23 mouse cellular contexts compared by ENCODE assay signal in genomic region chr6:90324026-90324425, GRCm38 (mm10). TPM values are rescaled to one million over a fixed set of nuclear protein-coding genes. Genes with fewer than 3 reads are reported as not detected.
DNase-seq lines count a peak whose midpoint lies in the region; ATAC-seq and TF ChIP-seq lines count a peak whose summit lies in the region.
"Had no signal": no experiment of that assay in that cellular context is flagged by ENCODE, and none has a peak within 500 bp of the region (broad histone marks: within the 10 kb centered on the region; RNA-seq: fewer than 3 reads in every experiment).

No protein-coding gene starts in this region.

- no peaks in the 10 kb centered on the region for H3K36me3 ChIP-seq in heart, embryonic 11.5 days (ENCODE audit: control insufficient read depth, insufficient read depth, low read length)
- H3K36me3 ChIP-seq in midbrain, embryonic 14.5 days (ENCODE audit: control insufficient read depth, insufficient read depth, low read length), result no peaks in the 10 kb centered on the region
- no peaks in the 10 kb centered on the region for H3K36me3 ChIP-seq in midbrain, embryonic 16.5 days (ENCODE audit: control insufficient read depth, insufficient read depth, low read length)
- no peaks in the 10 kb centered on the region for H3K36me3 ChIP-seq in liver, embryonic 11.5 days (ENCODE audit: control insufficient read depth, insufficient read depth, low read length)
- H3K36me3 ChIP-seq in liver, postnatal 0 days (replicated peaks; ENCODE audit: insufficient read depth, low read length), result no peaks in the 10 kb centered on the region
- H3K36me3 ChIP-seq: hindbrain, embryonic 12.5 days; lung, embryonic 15.5 days; stomach, embryonic 15.5 days had no signal

- no peaks in the 10 kb centered on the region for H3K9me3 ChIP-seq in heart, embryonic 11.5 days (replicated peaks; ENCODE audit: control insufficient read depth, low read length)
- H3K9me3 ChIP-seq in midbrain, embryonic 14.5 days (ENCODE audit: control insufficient read depth, low read length), result no peaks in the 10 kb centered on the region
- H3K9me3 ChIP-seq in midbrain, embryonic 16.5 days (replicated peaks; ENCODE audit: control insufficient read depth, low read length, poor library complexity, severe bottlenecking), result no peaks in the 10 kb centered on the region
- no peaks in the 10 kb centered on the region for H3K9me3 ChIP-seq in liver, embryonic 11.5 days (ENCODE audit: control insufficient read depth, low read length)
- no peaks in the 10 kb centered on the region for H3K9me3 ChIP-seq in liver, postnatal 0 days (ENCODE audit: low read length)
- H3K9me3 ChIP-seq: hindbrain, embryonic 12.5 days; lung, embryonic 15.5 days; stomach, embryonic 15.5 days had no signal

- no peak overlapping the region for H3K4me3 ChIP-seq in heart, embryonic 11.5 days (ENCODE audit: low read depth, low read length)
- H3K4me3 ChIP-seq in midbrain, embryonic 14.5 days (replicated peaks; ENCODE audit: low read depth, low read length), result no peak overlapping the region
- no peak overlapping the region for H3K4me3 ChIP-seq in midbrain, embryonic 16.5 days (ENCODE audit: low read depth, low read length)
- peak overlapping the region; percentile 44; the same call in 1 of the 2 replicates for H3K4me3 ChIP-seq in liver, embryonic 11.5 days (ENCODE audit: low read depth, low read length)
- 0 out of 2 replicates have a peak overlapping the region, but pooled peaks have one; percentile 47 for H3K4me3 ChIP-seq in liver, postnatal 0 days (ENCODE audit: low read depth, low read length)
- H3K4me3 ChIP-seq: layer of hippocampus, adult 2 months; lung, embryonic 15.5 days had no signal

- no peak for TF ChIP-seq EP300 in liver, postnatal 0 days (IDR thresholded peaks at IDR 0.05; ENCODE audit: low read depth)

- no peak for ATAC-seq in heart, embryonic 11.5 days (replicated peaks; ENCODE audit: insufficient number of reproducible peaks, low FRiP score, low TSS enrichment)
- no peak for ATAC-seq in midbrain, embryonic 14.5 days (ENCODE audit: low FRiP score, low TSS enrichment)
- no peak for ATAC-seq in midbrain, embryonic 16.5 days
- peak; percentile 8; the same call in 1 of the 2 replicates for ATAC-seq in liver, embryonic 11.5 days (replicated peaks; ENCODE audit: low FRiP score)
- no peak for ATAC-seq in liver, postnatal 0 days
- ATAC-seq: intestine, postnatal 0 days had no signal

- no peak for TF ChIP-seq CTCF in liver, postnatal 0 days (IDR thresholded peaks at IDR 0.05; ENCODE audit: low read depth)

- 77% methylated on average over 3 of the region's 3 CpGs for WGBS in heart, embryonic 11.5 days (ENCODE audit: insufficient replicate concordance)
- WGBS in midbrain, embryonic 14.5 days, result 66% methylated on average over 3 of the region's 3 CpGs
- WGBS in midbrain, embryonic 16.5 days, result 78% methylated on average over 3 of the region's 3 CpGs
- 72% methylated on average over 3 of the region's 3 CpGs for WGBS in liver, embryonic 11.5 days
- WGBS in liver, postnatal 0 days (ENCODE audit: insufficient replicate concordance), result 49% methylated on average over 3 of the region's 3 CpGs

- H3K4me2 ChIP-seq in heart, embryonic 11.5 days, result no peak overlapping the region
- no peak overlapping the region for H3K4me2 ChIP-seq in midbrain, embryonic 14.5 days (ENCODE audit: low read length)
- H3K4me2 ChIP-seq in midbrain, embryonic 16.5 days (ENCODE audit: low read length), result no peak overlapping the region
- H3K4me2 ChIP-seq in liver, embryonic 11.5 days, result peak overlapping the region; percentile 55
- H3K4me2 ChIP-seq in liver, postnatal 0 days (ENCODE audit: low read depth, low read length), result peak overlapping the region; percentile 67

- no peak overlapping the region for H3K9ac ChIP-seq in heart, embryonic 11.5 days (ENCODE audit: low read depth, low read length)
- no peak overlapping the region for H3K9ac ChIP-seq in midbrain, embryonic 14.5 days (replicated peaks; ENCODE audit: low read length)
- no peak overlapping the region for H3K9ac ChIP-seq in midbrain, embryonic 16.5 days (ENCODE audit: low read depth, low read length)
- H3K9ac ChIP-seq in liver, embryonic 11.5 days (ENCODE audit: low read depth, low read length), result no peak overlapping the region
- peak overlapping the region; percentile 50; the same call in 1 of the 2 replicates for H3K9ac ChIP-seq in liver, postnatal 0 days (replicated peaks)
- H3K9ac ChIP-seq: hindbrain, embryonic 12.5 days; lung, embryonic 15.5 days; stomach, embryonic 15.5 days had no signal

- peak; percentile 84 for DNase-seq in heart, adult 11 months
- DNase-seq in midbrain, embryonic 14.5 days, result peak; percentile 15
- no peak for DNase-seq in liver, embryonic 11.5 days (ENCODE audit: low spot score)
- DNase-seq in liver, postnatal 0 days, result no peak
- DNase-seq in thymus, postnatal 10 days (ENCODE audit: low spot score in 2 of 2), result no peak
- DNase-seq: adrenal gland, postnatal 14 days; cerebellum, adult 8-10 months; right cerebral cortex, adult 18-20 months; spleen, adult 18-20 months had no signal

- H3K27ac ChIP-seq in heart, embryonic 11.5 days (ENCODE audit: low read depth, low read length), result no peak overlapping the region
- no peak overlapping the region for H3K27ac ChIP-seq in midbrain, embryonic 14.5 days (replicated peaks; ENCODE audit: low read depth, low read length)
- H3K27ac ChIP-seq in midbrain, embryonic 16.5 days (ENCODE audit: low read length), result no peak overlapping the region
- H3K27ac ChIP-seq in liver, embryonic 11.5 days (ENCODE audit: low read depth, low read length), result no peak overlapping the region
- peak overlapping the region; percentile 69; the same call in 1 of the 2 replicates for H3K27ac ChIP-seq in liver, postnatal 0 days (ENCODE audit: low read depth)
- H3K27ac ChIP-seq: hindbrain, embryonic 12.5 days; layer of hippocampus, adult 2 months; lung, embryonic 15.5 days; stomach, embryonic 15.5 days had no signal

- peaks cover 9% of the 10 kb centered on the region for H3K27me3 ChIP-seq in heart, embryonic 11.5 days (ENCODE audit: control insufficient read depth, insufficient read depth, low read length)
- H3K27me3 ChIP-seq in midbrain, embryonic 14.5 days (ENCODE audit: control insufficient read depth, insufficient read depth, low read length), result no peaks in the 10 kb centered on the region
- H3K27me3 ChIP-seq in midbrain, embryonic 16.5 days (ENCODE audit: control insufficient read depth, insufficient read depth, low read depth, low read length), result no peaks in the 10 kb centered on the region
- peaks cover 4% of the 10 kb centered on the region; the same call in 1 of the 2 replicates for H3K27me3 ChIP-seq in liver, embryonic 11.5 days (replicated peaks; ENCODE audit: control insufficient read depth, insufficient read depth, low read length)
- H3K27me3 ChIP-seq in liver, postnatal 0 days (ENCODE audit: insufficient read depth, low read length), result no peaks in the 10 kb centered on the region
- H3K27me3 ChIP-seq: lung, embryonic 15.5 days; stomach, embryonic 15.5 days had no signal

- H3K4me1 ChIP-seq in heart, embryonic 11.5 days (ENCODE audit: control insufficient read depth, insufficient read depth, low read length), result no peaks in the 10 kb centered on the region
- no peaks in the 10 kb centered on the region for H3K4me1 ChIP-seq in midbrain, embryonic 14.5 days (ENCODE audit: control insufficient read depth, insufficient read depth, low read length)
- H3K4me1 ChIP-seq in midbrain, embryonic 16.5 days (ENCODE audit: control insufficient read depth, insufficient read depth, low read length), result peaks cover 3% of the 10 kb centered on the region; the same call in 1 of the 2 replicates
- no peaks in the 10 kb centered on the region for H3K4me1 ChIP-seq in liver, embryonic 11.5 days (replicated peaks; ENCODE audit: control insufficient read depth, insufficient read depth, low read length)
- peaks cover 43% of the 10 kb centered on the region for H3K4me1 ChIP-seq in liver, postnatal 0 days (ENCODE audit: insufficient read depth)
- H3K4me1 ChIP-seq: lung, embryonic 15.5 days had no signal

RNA-seq across cellular contexts. Expression of gene Chst13, which starts 1.0 kb away (rescaled TPM):
- 0.25 and 0.30 TPM in 2 replicates for polyA plus RNA-seq in heart, embryonic 11.5 days (2014; fragmentation: Nextera tagmentation; extraction: Ambion mirVana)
- polyA plus RNA-seq in midbrain, embryonic 14.5 days (2014; fragmentation: Nextera tagmentation; extraction: Ambion mirVana), result 0.22 TPM in 1 of 2 replicates, not detected in the other
- 0.11 TPM in 1 of 2 replicates, not detected in the other for polyA plus RNA-seq in midbrain, embryonic 16.5 days (2015; fragmentation: Nextera tagmentation; extraction: Ambion mirVana)
- polyA plus RNA-seq in liver, embryonic 11.5 days (2014; fragmentation: Nextera tagmentation; extraction: Ambion mirVana), result 16.7 and 17.4 TPM in 2 replicates
- 10.3 and 14.0 TPM in 2 replicates for polyA plus RNA-seq in liver, postnatal 0 days (2015; fragmentation: Nextera tagmentation; extraction: Ambion mirVana)
- polyA plus RNA-seq: heart, embryonic 14.5 days; intestine, postnatal 0 days; limb, embryonic 11.5 days; neural tube, embryonic 11.5 days had no signal

RNA-seq across cellular contexts. Expression of gene Uroc1, which starts 9.1 kb away (rescaled TPM):
- polyA plus RNA-seq in heart, embryonic 11.5 days (2014; fragmentation: Nextera tagmentation; extraction: Ambion mirVana), result not detected in 2 replicates
- polyA plus RNA-seq in midbrain, embryonic 14.5 days (2014; fragmentation: Nextera tagmentation; extraction: Ambion mirVana), result not detected in 2 replicates
- not detected in 2 replicates for polyA plus RNA-seq in midbrain, embryonic 16.5 days (2015; fragmentation: Nextera tagmentation; extraction: Ambion mirVana)
- polyA plus RNA-seq in liver, embryonic 11.5 days (2014; fragmentation: Nextera tagmentation; extraction: Ambion mirVana), result 2.6 and 3.0 TPM in 2 replicates
- 48.6 and 51.0 TPM in 2 replicates for polyA plus RNA-seq in liver, postnatal 0 days (2015; fragmentation: Nextera tagmentation; extraction: Ambion mirVana)
- polyA plus RNA-seq: forebrain, embryonic 11.5 days; heart, embryonic 14.5 days; hindbrain, embryonic 12.5 days; lung, embryonic 15.5 days; neural tube, embryonic 11.5 days had no signal

RNA-seq across cellular contexts. Expression of gene BC048671, which starts 23.0 kb away (rescaled TPM):
- polyA plus RNA-seq in heart, embryonic 11.5 days (2014; fragmentation: Nextera tagmentation; extraction: Ambion mirVana), result not detected in 2 replicates
- not detected in 2 replicates for polyA plus RNA-seq in midbrain, embryonic 14.5 days (2014; fragmentation: Nextera tagmentation; extraction: Ambion mirVana)
- polyA plus RNA-seq in midbrain, embryonic 16.5 days (2015; fragmentation: Nextera tagmentation; extraction: Ambion mirVana), result not detected in 2 replicates
- polyA plus RNA-seq in liver, embryonic 11.5 days (2014; fragmentation: Nextera tagmentation; extraction: Ambion mirVana), result not detected in 2 replicates
- polyA plus RNA-seq in liver, postnatal 0 days (2015; fragmentation: Nextera tagmentation; extraction: Ambion mirVana), result not detected in 2 replicates
- polyA plus RNA-seq: embryonic facial prominence, embryonic 14.5 days; forebrain, embryonic 11.5 days; heart, embryonic 14.5 days; hindbrain, embryonic 12.5 days; intestine, postnatal 0 days; kidney, embryonic 16.5 days; limb, embryonic 11.5 days; lung, embryonic 15.5 days; neural tube, embryonic 11.5 days; stomach, embryonic 15.5 days; thymus, postnatal 0 days had no signal

RNA-seq across cellular contexts. Expression of gene Zxdc, which starts 45.3 kb away (rescaled TPM):
- 5.3 and 5.6 TPM in 2 replicates for polyA plus RNA-seq in heart, embryonic 11.5 days (2014; fragmentation: Nextera tagmentation; extraction: Ambion mirVana)
- 15.3 and 16.2 TPM in 2 replicates for polyA plus RNA-seq in midbrain, embryonic 14.5 days (2014; fragmentation: Nextera tagmentation; extraction: Ambion mirVana)
- 8.8 and 9.2 TPM in 2 replicates for polyA plus RNA-seq in midbrain, embryonic 16.5 days (2015; fragmentation: Nextera tagmentation; extraction: Ambion mirVana)
- polyA plus RNA-seq in liver, embryonic 11.5 days (2014; fragmentation: Nextera tagmentation; extraction: Ambion mirVana), result 6.6 and 6.9 TPM in 2 replicates
- 2.1 and 2.8 TPM in 2 replicates for polyA plus RNA-seq in liver, postnatal 0 days (2015; fragmentation: Nextera tagmentation; extraction: Ambion mirVana)

Comparison
In these comparisons a context has a peak if more than half of its experiments do, and no peak if none do; other contexts are left out.
1. RNA of gene Uroc1, which starts 9.1 kb away (polyA plus RNA-seq): 48.6 to 51.0 TPM in liver, postnatal 0 days; 2.6 to 3.0 TPM in liver, embryonic 11.5 days, not detected in heart, embryonic 11.5 days, not detected in midbrain, embryonic 14.5 days and not detected in midbrain, embryonic 16.5 days; every median in the first group is over 10 times any median in the second.
2. DNase-seq: peak in heart, adult 11 months (single experiment) and midbrain, embryonic 14.5 days (single experiment); none in liver, embryonic 11.5 days (single experiment), liver, postnatal 0 days (single experiment) and thymus, postnatal 10 days (0 of 2).
3. H3K4me2 ChIP-seq: peak in liver, embryonic 11.5 days (single experiment) and liver, postnatal 0 days (single experiment); none in heart, embryonic 11.5 days (single experiment), midbrain, embryonic 14.5 days (single experiment) and midbrain, embryonic 16.5 days (single experiment).
4. H3K4me3 ChIP-seq: peak in liver, embryonic 11.5 days (single experiment) and liver, postnatal 0 days (single experiment); none in heart, embryonic 11.5 days (single experiment), midbrain, embryonic 14.5 days (single experiment) and midbrain, embryonic 16.5 days (single experiment).